Mouse (Mus musculus) spleen, adult 2 months (tissue): ENCODE data around the gene Sebox.

ENCODE experiments used
- CTCF ChIP-seq: fragments of 200-500 bp; IDR thresholded peaks from 2 replicates; pipeline ENCODE4 v1.5.1; 2011; ENCODE audit warnings: mild to moderate bottlenecking, inconsistent platforms; ENCODE audit not compliant: insufficient read depth, insufficient read length, insufficient replicate concordance; ENCODE audit errors: extremely low read depth
- POLR2A ChIP-seq: fragments of 200-500 bp; IDR thresholded peaks from 2 replicates; pipeline ENCODE4 v1.6.1; 2011; ENCODE audit warnings: low read depth, low read length, inconsistent platforms

GRCm38 (mm10) chr11:78512025-78512957 lies 9.0 kb downstream of the Sebox start, which contains the start of the genes Tmem199 and Poldip2:
- TF ChIP-seq CTCF: no peak
- TF ChIP-seq POLR2A: peak; percentile 82
